Mouse (Mus musculus): ENCODE measurements at regions not wholly inside any gene's neighbourhood (a gene's known extent, or its start where the extent isn't known, plus 50 kb on each side); places are given as distances from the start of the nearest gene placed in this dataset.

- TF ChIP-seq POLR2A (IDR thresholded peaks at IDR 0.05; ENCODE audit: borderline replicate concordance, insufficient read depth, low read length) = no peak
- no peak for TF ChIP-seq CTCF (IDR thresholded peaks at IDR 0.05; ENCODE audit: borderline replicate concordance, insufficient read depth, low read depth, low read length)
Observed at GRCm38 (mm10) chr7:64032921-64033354, 94.2 kb upstream of the Klf13 start.

Measured in cerebellum, adult 2 months (tissue).